Mouse (Mus musculus): ENCODE measurements around the gene Ccdc173.
"Not testable (repeated sequence)": the region's sequence is repeated elsewhere in the genome, so short reads cannot be mapped to it uniquely, and the experiment has no call there.

Ccdc173 gene

GRCm38 (mm10) chr2:69789429-69790069 is at the start of gene Ccdc173, which contains the start of gene Phospho2:
Gene Ccdc173, minus strand, starts transcription at chr2:69789575.
Gene Phospho2, plus strand, starts transcription at chr2:69789623.
- in situ Hi-C loops (cut with MboI, MseI): no loop called here

- in situ Hi-C loops (cut with MboI, MseI): no loop called here
These were observed 49.3 kb upstream of the Ccdc173 start for GRCm38 (mm10) chr2:69838707-69839106.

GRCm38 (mm10) chr2:69837996-69838395 is 48.6 kb upstream of the Ccdc173 start:
- in situ Hi-C loops (cut with MboI, MseI): no loop called here

GRCm38 (mm10) chr2:69837244-69837967 is 48.0 kb upstream of the Ccdc173 start:
- in situ Hi-C loops (cut with MboI, MseI): no loop called here

GRCm38 (mm10) chr2:69830116-69830515 is 40.7 kb upstream of the Ccdc173 start:
- in situ Hi-C loops (cut with MboI, MseI): no loop called here

GRCm38 (mm10) chr2:69829680-69830079 is 40.3 kb upstream of the Ccdc173 start:
- in situ Hi-C loops (cut with MboI, MseI): no loop called here

GRCm38 (mm10) chr2:69828031-69828430 is 38.7 kb upstream of the Ccdc173 start:
- in situ Hi-C loops (cut with MboI, MseI): no loop called here

- in situ Hi-C loops (cut with MboI, MseI): no loop called here
These were observed 37.0 kb upstream of the Ccdc173 start for GRCm38 (mm10) chr2:69826380-69826779.

- in situ Hi-C loops (cut with MboI, MseI): no loop called here
These were observed 36.5 kb upstream of the Ccdc173 start for GRCm38 (mm10) chr2:69825898-69826297.

GRCm38 (mm10) chr2:69823129-69823677 is 33.8 kb upstream of the Ccdc173 start:
- in situ Hi-C loops (cut with MboI, MseI): no loop called here

GRCm38 (mm10) chr2:69822361-69823128 is 33.2 kb upstream of the Ccdc173 start:
- in situ Hi-C loops (cut with MboI, MseI): no loop called here

- in situ Hi-C loops (cut with MboI, MseI): no loop called here
These were observed 32.3 kb upstream of the Ccdc173 start, which contains the start of gene Klhl23 for GRCm38 (mm10) chr2:69821711-69822110. Gene Klhl23, plus strand, starts transcription at chr2:69821944.

GRCm38 (mm10) chr2:69820201-69820600 is 30.8 kb upstream of the Ccdc173 start:
- in situ Hi-C loops (cut with MboI, MseI): no loop called here

GRCm38 (mm10) chr2:69818350-69819085 is 29.1 kb upstream of the Ccdc173 start:
- in situ Hi-C loops (cut with MboI, MseI): no loop called here

GRCm38 (mm10) chr2:69816575-69816974 is 27.2 kb upstream of the Ccdc173 start:
- in situ Hi-C loops (cut with MboI, MseI): no loop called here

- in situ Hi-C loops (cut with MboI, MseI): not testable (repeated sequence)
These were observed 22.0 kb upstream of the Ccdc173 start for GRCm38 (mm10) chr2:69811349-69811748.

- in situ Hi-C loops (cut with MboI, MseI): no loop called here
These were observed 20.8 kb upstream of the Ccdc173 start for GRCm38 (mm10) chr2:69810169-69810568.

- in situ Hi-C loops (cut with MboI, MseI): not testable (repeated sequence)
These were observed 15.3 kb upstream of the Ccdc173 start for GRCm38 (mm10) chr2:69804663-69805062.

- in situ Hi-C loops (cut with MboI, MseI): no loop called here
These were observed 14.4 kb upstream of the Ccdc173 start for GRCm38 (mm10) chr2:69803756-69804155.

GRCm38 (mm10) chr2:69802911-69803312 is 13.5 kb upstream of the Ccdc173 start:
- in situ Hi-C loops (cut with MboI, MseI): no loop called here

GRCm38 (mm10) chr2:69790722-69791121 is 1.3 kb upstream of the Ccdc173 start:
- in situ Hi-C loops (cut with MboI, MseI): no loop called here

Data from T-helper 1 cell (primary cell).